Mouse (Mus musculus): ENCODE data around the gene Cplx1. TPM values are rescaled to one million over a fixed set of nuclear protein-coding genes. Genes with fewer than 3 reads are reported as not detected.

Cplx1 gene
- polyA plus RNA-seq, 1 experiment = 1.2 TPM

DNA sequence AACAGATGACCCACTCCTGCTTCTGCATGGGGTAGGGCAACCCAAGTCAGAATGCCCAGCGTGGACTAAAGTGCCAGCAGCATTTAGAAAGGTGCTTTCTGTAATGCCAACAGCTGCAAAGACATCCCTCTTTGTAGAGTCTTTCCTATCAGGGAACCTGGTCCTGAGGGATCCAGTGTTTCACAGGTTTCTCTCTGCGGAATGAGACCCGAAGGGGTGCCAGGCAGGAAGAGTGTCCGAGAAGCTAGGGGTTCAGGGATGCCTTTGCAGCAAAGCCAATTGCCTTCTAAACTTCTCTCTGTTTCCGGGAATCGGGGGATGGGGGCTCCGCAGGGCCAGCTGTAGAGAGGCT is 711 bp downstream of the Cplx1 start:
- H3K4me1 ChIP-seq (ENCODE audit: control insufficient read depth, insufficient read depth, low read length) = no peaks in the 10 kb centered on the region
- TF ChIP-seq CTCF (IDR thresholded peaks at IDR 0.05; ENCODE audit: low read depth, low read length) (no peak), EP300 (IDR thresholded peaks at IDR 0.05; ENCODE audit: insufficient read depth, low read depth, low read length) (no peak), POLR2A (IDR thresholded peaks at IDR 0.05; ENCODE audit: insufficient read depth, low read length) (no peak)
- 0 out of 2 replicates have a peak overlapping the region, but pooled peaks have one; percentile 58 for H3K4me3 ChIP-seq (ENCODE audit: low read depth, low read length)
- H3K9ac ChIP-seq (ENCODE audit: low read depth, poor library complexity, severe bottlenecking) = peak overlapping the region; percentile 53; the same call in 1 of the 2 replicates
- no peaks in the 10 kb centered on the region for H3K27me3 ChIP-seq (ENCODE audit: control insufficient read depth, insufficient read depth, low read length, poor library complexity, severe bottlenecking)
- H3K9me3 ChIP-seq (replicated peaks; ENCODE audit: control insufficient read depth, insufficient read depth, low read length, poor library complexity, severe bottlenecking) = no peaks in the 10 kb centered on the region
- H3K36me3 ChIP-seq (ENCODE audit: control insufficient read depth, insufficient read depth, low read length, poor library complexity, severe bottlenecking) = no peaks in the 10 kb centered on the region
- no peak overlapping the region for H3K27ac ChIP-seq (ENCODE audit: insufficient read depth, low read length)

DNA sequence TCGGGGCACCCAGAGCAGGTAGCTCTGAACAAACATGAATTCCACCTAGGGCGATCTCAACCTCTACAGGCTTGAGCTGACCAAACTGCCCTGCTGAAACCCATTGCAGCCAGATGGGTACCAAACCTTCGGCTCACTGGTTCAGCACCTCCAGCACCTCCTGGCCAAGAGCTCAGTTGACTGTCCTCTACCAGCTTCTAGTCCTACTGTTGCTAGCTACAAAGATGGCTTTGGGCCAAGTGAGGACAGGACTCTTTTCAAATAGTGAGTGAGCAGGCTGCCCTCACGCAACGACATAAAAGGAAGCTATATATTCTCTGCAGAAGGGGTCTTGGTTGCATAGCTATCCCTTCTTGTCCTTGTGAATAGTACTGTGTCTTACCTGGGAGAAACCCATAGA is 2.2 kb downstream of the Cplx1 start:
- Histone ChIP-seq H3K4me3 (ENCODE audit: low read depth, low read length) (no peak overlapping the region), H3K27me3 (ENCODE audit: control insufficient read depth, insufficient read depth, low read length, poor library complexity, severe bottlenecking) (no peaks in the 10 kb centered on the region), H3K4me1 (ENCODE audit: control insufficient read depth, insufficient read depth, low read length) (no peaks in the 10 kb centered on the region), H3K36me3 (ENCODE audit: control insufficient read depth, insufficient read depth, low read length, poor library complexity, severe bottlenecking) (no peaks in the 10 kb centered on the region), H3K9ac (ENCODE audit: low read depth, poor library complexity, severe bottlenecking) (no peak overlapping the region), H3K27ac (ENCODE audit: insufficient read depth, low read length) (no peak overlapping the region), H3K9me3 (replicated peaks; ENCODE audit: control insufficient read depth, insufficient read depth, low read length, poor library complexity, severe bottlenecking) (no peaks in the 10 kb centered on the region)
- TF ChIP-seq CTCF (IDR thresholded peaks at IDR 0.05; ENCODE audit: low read depth, low read length) (no peak), POLR2A (IDR thresholded peaks at IDR 0.05; ENCODE audit: insufficient read depth, low read length) (no peak), EP300 (IDR thresholded peaks at IDR 0.05; ENCODE audit: insufficient read depth, low read depth, low read length) (no peak)

DNA sequence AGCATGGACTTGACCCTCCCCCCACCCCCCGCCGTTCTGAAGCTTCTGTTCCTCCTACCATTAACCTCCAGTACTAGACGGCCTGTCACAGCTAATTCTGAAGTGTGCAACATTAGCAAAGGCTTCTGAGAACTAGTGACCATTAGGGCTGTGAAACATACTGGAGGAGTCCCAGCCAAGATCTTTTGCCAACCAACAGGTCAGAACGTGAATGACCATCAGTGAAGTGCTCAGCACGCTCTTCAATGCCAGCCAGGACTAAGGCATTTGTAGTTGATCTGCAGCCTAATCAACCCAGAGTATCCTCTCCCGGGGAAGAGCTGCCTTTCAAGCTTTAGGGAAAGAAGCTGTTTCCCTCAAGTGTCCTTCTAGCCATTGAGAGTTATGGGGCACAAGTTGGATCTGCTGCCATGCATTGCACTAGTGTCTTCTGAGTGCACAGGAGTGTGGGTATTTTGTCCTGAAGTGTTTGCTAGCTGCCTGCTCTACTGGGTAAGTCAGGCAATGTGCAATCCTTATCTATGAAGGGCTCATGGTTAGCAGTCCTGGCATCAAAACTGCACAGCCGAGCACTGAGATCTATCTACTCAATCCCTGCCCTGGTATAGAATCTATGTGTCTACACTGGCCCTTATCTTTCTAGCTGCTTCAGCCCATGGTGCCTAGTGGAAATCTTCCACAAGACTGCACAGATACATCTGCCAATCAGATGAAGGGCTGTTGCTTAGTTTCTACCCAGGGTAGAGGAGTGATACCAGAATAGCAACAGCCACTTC is 6.1 kb downstream of the Cplx1 start:
- Histone ChIP-seq H3K27me3 (ENCODE audit: control insufficient read depth, insufficient read depth, low read length, poor library complexity, severe bottlenecking) (no peaks in the 10 kb centered on the region), H3K27ac (ENCODE audit: insufficient read depth, low read length) (no peak overlapping the region), H3K9me3 (replicated peaks; ENCODE audit: control insufficient read depth, insufficient read depth, low read length, poor library complexity, severe bottlenecking) (no peaks in the 10 kb centered on the region), H3K9ac (ENCODE audit: low read depth, poor library complexity, severe bottlenecking) (no peak overlapping the region), H3K36me3 (ENCODE audit: control insufficient read depth, insufficient read depth, low read length, poor library complexity, severe bottlenecking) (no peaks in the 10 kb centered on the region), H3K4me1 (ENCODE audit: control insufficient read depth, insufficient read depth, low read length) (no peaks in the 10 kb centered on the region), H3K4me3 (ENCODE audit: low read depth, low read length) (no peak overlapping the region)
- TF ChIP-seq CTCF (IDR thresholded peaks at IDR 0.05; ENCODE audit: low read depth, low read length) (no peak), EP300 (IDR thresholded peaks at IDR 0.05; ENCODE audit: insufficient read depth, low read depth, low read length) (no peak), POLR2A (IDR thresholded peaks at IDR 0.05; ENCODE audit: insufficient read depth, low read length) (no peak)

DNA sequence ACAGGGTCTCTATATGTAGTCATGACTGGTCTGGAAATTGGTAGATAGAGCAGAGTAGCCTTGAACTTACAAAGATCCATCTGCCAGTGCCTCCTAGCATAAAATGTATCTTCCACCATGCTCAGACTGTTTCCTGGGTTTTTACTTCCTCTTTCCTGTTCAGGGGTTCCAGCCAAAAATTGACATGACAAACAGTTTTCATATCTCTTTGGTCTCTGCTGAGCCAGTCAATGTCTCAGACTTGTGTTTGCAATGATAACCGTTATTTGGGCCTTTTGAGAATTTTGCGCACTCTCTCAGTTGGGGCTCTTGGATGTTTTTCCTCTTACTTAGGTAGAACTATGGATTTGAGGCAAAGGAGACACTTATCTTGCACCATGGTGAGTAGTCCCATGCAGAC is 15.6 kb downstream of the Cplx1 start:
- no peak overlapping the region for H3K9ac ChIP-seq (ENCODE audit: low read depth, poor library complexity, severe bottlenecking)
- H3K4me1 ChIP-seq (ENCODE audit: control insufficient read depth, insufficient read depth, low read length) = no peaks in the 10 kb centered on the region
- TF ChIP-seq CTCF (IDR thresholded peaks at IDR 0.05; ENCODE audit: low read depth, low read length) = no peak
- TF ChIP-seq POLR2A (IDR thresholded peaks at IDR 0.05; ENCODE audit: insufficient read depth, low read length) = no peak
- TF ChIP-seq EP300 (IDR thresholded peaks at IDR 0.05; ENCODE audit: insufficient read depth, low read depth, low read length) = no peak
- H3K27me3 ChIP-seq (ENCODE audit: control insufficient read depth, insufficient read depth, low read length, poor library complexity, severe bottlenecking) = no peaks in the 10 kb centered on the region; the same call in 1 of the 2 replicates
- peaks cover 3% of the 10 kb centered on the region; the same call in 1 of the 2 replicates for H3K9me3 ChIP-seq (replicated peaks; ENCODE audit: control insufficient read depth, insufficient read depth, low read length, poor library complexity, severe bottlenecking)
- no peak overlapping the region for H3K4me3 ChIP-seq (ENCODE audit: low read depth, low read length)
- no peak overlapping the region for H3K27ac ChIP-seq (ENCODE audit: insufficient read depth, low read length)
- no peaks in the 10 kb centered on the region for H3K36me3 ChIP-seq (ENCODE audit: control insufficient read depth, insufficient read depth, low read length, poor library complexity, severe bottlenecking)

DNA sequence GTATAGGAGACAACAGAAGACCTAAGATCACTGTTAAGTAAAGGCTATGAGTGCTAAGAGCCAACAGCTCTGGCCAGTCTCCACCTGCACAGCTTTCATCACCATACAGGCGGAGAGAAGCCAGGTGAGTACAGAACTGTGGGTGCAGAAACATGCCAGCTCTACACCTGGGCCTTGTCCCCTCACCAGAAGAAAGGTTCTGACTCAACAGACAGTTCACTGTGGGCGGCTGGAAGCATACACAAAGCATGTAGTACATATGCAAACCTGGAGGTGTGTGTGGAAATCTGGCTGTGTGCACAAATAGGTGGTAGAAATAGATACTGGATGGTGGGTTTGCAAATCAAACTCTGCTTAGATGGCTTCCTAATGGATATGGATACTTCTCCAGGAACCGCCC is 27.2 kb downstream of the Cplx1 start:
- no peak overlapping the region for H3K27ac ChIP-seq (ENCODE audit: insufficient read depth, low read length)
- no peaks in the 10 kb centered on the region for H3K27me3 ChIP-seq (ENCODE audit: control insufficient read depth, insufficient read depth, low read length, poor library complexity, severe bottlenecking)
- H3K9me3 ChIP-seq (replicated peaks; ENCODE audit: control insufficient read depth, insufficient read depth, low read length, poor library complexity, severe bottlenecking) = no peaks in the 10 kb centered on the region
- H3K9ac ChIP-seq (ENCODE audit: low read depth, poor library complexity, severe bottlenecking) = no peak overlapping the region
- no peak overlapping the region for H3K4me3 ChIP-seq (ENCODE audit: low read depth, low read length)
- H3K36me3 ChIP-seq (ENCODE audit: control insufficient read depth, insufficient read depth, low read length, poor library complexity, severe bottlenecking) = no peaks in the 10 kb centered on the region
- TF ChIP-seq POLR2A (IDR thresholded peaks at IDR 0.05; ENCODE audit: insufficient read depth, low read length) = no peak
- TF ChIP-seq EP300 (IDR thresholded peaks at IDR 0.05; ENCODE audit: insufficient read depth, low read depth, low read length) = no peak
- TF ChIP-seq CTCF (IDR thresholded peaks at IDR 0.05; ENCODE audit: low read depth, low read length) = no peak
- peaks cover 19% of the 10 kb centered on the region for H3K4me1 ChIP-seq (ENCODE audit: control insufficient read depth, insufficient read depth, low read length)

DNA sequence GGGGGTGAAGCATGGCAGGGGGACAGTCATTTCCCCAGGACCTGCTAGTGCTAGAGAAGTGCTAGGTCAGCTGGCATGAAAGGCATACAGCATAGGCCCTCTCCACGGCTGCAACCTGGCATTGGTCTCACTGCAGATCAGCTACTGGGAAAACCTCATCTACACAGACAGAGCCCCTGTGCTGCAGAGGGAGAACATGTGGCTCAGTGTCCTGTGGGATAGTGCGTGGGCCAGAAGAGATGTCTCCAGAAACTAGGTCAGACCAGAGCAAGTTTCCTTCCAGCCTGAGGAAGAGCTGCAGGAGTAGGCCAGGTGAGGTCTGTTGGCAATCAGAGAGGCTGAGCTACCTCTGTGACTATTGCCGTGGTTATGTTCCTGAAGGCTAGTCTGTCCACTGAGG is 27.9 kb downstream of the Cplx1 start:
- H3K9ac ChIP-seq (ENCODE audit: low read depth, poor library complexity, severe bottlenecking) = no peak overlapping the region
- H3K27me3 ChIP-seq (ENCODE audit: control insufficient read depth, insufficient read depth, low read length, poor library complexity, severe bottlenecking) = no peaks in the 10 kb centered on the region
- H3K36me3 ChIP-seq (ENCODE audit: control insufficient read depth, insufficient read depth, low read length, poor library complexity, severe bottlenecking) = no peaks in the 10 kb centered on the region
- H3K27ac ChIP-seq (ENCODE audit: insufficient read depth, low read length) = no peak overlapping the region
- H3K4me1 ChIP-seq (ENCODE audit: control insufficient read depth, insufficient read depth, low read length) = peaks cover 19% of the 10 kb centered on the region
- TF ChIP-seq POLR2A (IDR thresholded peaks at IDR 0.05; ENCODE audit: insufficient read depth, low read length) = no peak
- no peak for TF ChIP-seq EP300 (IDR thresholded peaks at IDR 0.05; ENCODE audit: insufficient read depth, low read depth, low read length)
- TF ChIP-seq CTCF (IDR thresholded peaks at IDR 0.05; ENCODE audit: low read depth, low read length) = no peak
- H3K9me3 ChIP-seq (replicated peaks; ENCODE audit: control insufficient read depth, insufficient read depth, low read length, poor library complexity, severe bottlenecking) = no peaks in the 10 kb centered on the region
- no peak overlapping the region for H3K4me3 ChIP-seq (ENCODE audit: low read depth, low read length)
